Mouse (Mus musculus) G1E (cell line): ENCODE results near the gene Rufy3.

ENCODE experiments used
- CTCF ChIP-seq: IDR thresholded peaks from 2 replicates; pipeline ENCODE4 v1.5.1; 2012; ENCODE audit warnings: low read depth, low read length, inconsistent platforms, mixed read lengths
- GATA1 ChIP-seq: IDR thresholded peaks from 2 replicates; pipeline ENCODE4 v1.6.1; 2012; ENCODE audit warnings: borderline replicate concordance, low read length, inconsistent platforms, mixed read lengths
- POLR2AphosphoS5 ChIP-seq: IDR thresholded peaks from 2 replicates; pipeline ENCODE4 v1.6.1; 2012; ENCODE audit warnings: low read depth, low read length, inconsistent platforms; ENCODE audit not compliant: insufficient replicate concordance
- TAL1 ChIP-seq: conservative IDR thresholded peaks from 2 replicates; pipeline ENCODE4 v1.6.1; 2012; ENCODE audit warnings: low read depth, low read length, inconsistent platforms, mixed read lengths

DNA sequence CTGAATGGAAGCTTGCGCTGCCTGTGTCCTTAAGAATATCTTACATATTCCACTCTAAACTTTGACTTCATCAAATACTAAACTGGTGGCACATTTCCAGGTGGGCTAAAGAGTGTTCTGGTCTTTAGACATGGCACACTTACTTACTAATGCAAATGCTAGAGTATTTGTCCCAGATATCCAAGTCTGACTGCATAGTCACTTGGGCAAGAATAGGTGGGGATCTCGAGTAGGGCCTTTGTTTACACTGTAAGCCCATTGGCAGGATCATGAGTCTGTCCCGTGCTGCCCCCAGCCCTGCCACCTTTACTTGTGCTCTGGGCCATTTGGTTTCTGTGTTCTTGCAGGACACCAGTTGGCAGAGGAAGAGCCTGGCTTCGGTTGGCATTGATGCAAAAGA is 52.1 kb downstream of the Rufy3 start:
- TF ChIP-seq CTCF (no peak), GATA1 (no peak), TAL1 (no peak), POLR2AphosphoS5 (no peak)
